Mouse (Mus musculus) gastrocnemius, adult 2 months (tissue): ENCODE results near the gene 9130213A22Rik. TPM values are rescaled to one million over a fixed set of nuclear protein-coding genes. Genes with fewer than 3 reads are reported as not detected.

Experiments
- DNase-seq: peaks from one replicate; pipeline ENCODE4 v3.0.0; 2022
- H3K27ac ChIP-seq: fragments of 200-600 bp; 2 replicates; pipeline ENCODE4 v1.8.1; 2022; ENCODE audit warnings: mild to moderate bottlenecking
- H3K4me3 ChIP-seq: fragments of 200-600 bp; 2 replicates; pipeline ENCODE4 v1.8.1; 2022; ENCODE audit warnings: mild to moderate bottlenecking, moderate library complexity
- CTCF ChIP-seq: fragments of 200-600 bp; IDR thresholded peaks from 2 replicates; pipeline ENCODE4 v1.8.1; 2022; ENCODE audit warnings: antibody characterized with exemption, mild to moderate bottlenecking, moderate library complexity
- intact Hi-C: fragments of 180-260 bp; cut with DNase I; formaldehyde crosslinking; loops from one replicate; pipeline ENCODE4 v1.15.1; 2025
- total RNA-seq, 2 experiments: library from RNA; stranded (reverse); gene quantifications; 2 replicates each; pipeline ENCODE4 v1.2.3; 2021

Gene 9130213A22Rik
- total RNA-seq, 2 experiments from 2014 or later: 0.20 TPM; not detected in 1

GRCm38 (mm10) chr11:69121741-69122335, 551 bp downstream of the 9130213A22Rik start:
- no peak for TF ChIP-seq CTCF

DNA sequence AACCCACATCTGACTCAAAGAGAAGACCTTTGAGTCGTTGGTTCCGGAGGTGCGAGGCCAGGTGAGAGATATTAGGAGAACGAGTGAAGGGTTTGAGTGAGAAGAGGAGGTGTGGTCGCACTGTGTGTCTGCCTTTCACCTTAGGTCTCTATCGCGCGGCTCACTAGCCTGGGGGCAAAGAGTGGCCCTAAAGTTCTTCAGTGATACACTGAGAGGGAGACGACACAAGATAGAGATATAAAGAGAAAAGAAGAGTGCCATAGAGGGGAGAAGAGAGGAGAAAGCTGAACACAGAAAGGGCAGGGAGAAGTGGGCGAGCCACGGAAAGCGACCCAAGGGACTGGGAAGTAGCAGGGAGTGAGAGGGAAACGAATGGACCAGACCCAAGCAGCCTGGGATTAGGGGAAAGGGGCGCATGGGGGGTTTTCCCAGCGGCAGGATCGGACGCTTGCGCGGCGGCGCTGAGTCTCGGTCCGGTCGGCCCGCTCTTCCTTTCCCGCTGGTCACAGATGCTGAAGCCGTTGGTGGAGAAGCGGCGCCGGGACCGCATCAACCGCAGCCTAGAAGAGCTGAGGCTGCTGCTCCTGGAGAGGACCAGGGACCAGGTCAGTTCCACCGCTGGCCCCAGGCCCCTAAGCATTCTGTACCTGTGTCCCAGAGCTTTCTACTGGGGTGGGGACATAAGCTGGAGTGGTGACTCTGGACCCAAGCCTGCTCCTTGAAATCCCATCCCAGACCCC, 1.2 kb downstream of the 9130213A22Rik start:
- intact Hi-C loops: loop anchor here (5.0 kb wide), 1 partner anchor 296 kb away; no protein-coding TSS in a partner anchor
- DNase-seq: peak; percentile 55
- peak overlapping the region; percentile 74 for H3K4me3 ChIP-seq
- peak overlapping the region; percentile 87 for H3K27ac ChIP-seq
- TF ChIP-seq CTCF: no peak

More at GRCm38 (mm10) chr11:69121741-69122335, 551 bp downstream of the 9130213A22Rik start:
- intact Hi-C loops: loop anchor here (2.0 to 5.0 kb wide), 2 partner anchors 25 to 295 kb away; no protein-coding TSS in a partner anchor
- H3K27ac ChIP-seq: peak overlapping the region; percentile 87
- H3K4me3 ChIP-seq: peak overlapping the region; percentile 74
- DNase-seq: no peak

- intact Hi-C loops: loop anchor here (5.0 kb wide), 1 partner anchor 297 kb away; no protein-coding TSS in a partner anchor
These were observed 2.0 kb downstream of the 9130213A22Rik start, which contains the start of gene Hes7 for GRCm38 (mm10) chr11:69120221-69121000. Gene Hes7, plus strand, starts transcription at chr11:69120404.

GRCm38 (mm10) chr11:69119446-69120155, 2.8 kb downstream of the 9130213A22Rik start:
- Histone ChIP-seq H3K27ac (no peak overlapping the region), H3K4me3 (no peak overlapping the region)
- intact Hi-C loops: loop anchor here (5.0 kb wide), 1 partner anchor 298 kb away; no protein-coding TSS in a partner anchor
- TF ChIP-seq CTCF: no peak
- DNase-seq: no peak

More at GRCm38 (mm10) chr11:69120221-69121000, 2.0 kb downstream of the 9130213A22Rik start, which contains the start of gene Hes7:
- Histone ChIP-seq H3K27ac (peak within 1 kb of the TSS; percentile 87), H3K4me3 (peak within 1 kb of the TSS; percentile 74)
- no peak for TF ChIP-seq CTCF
- DNase-seq: peak; percentile 41

DNA sequence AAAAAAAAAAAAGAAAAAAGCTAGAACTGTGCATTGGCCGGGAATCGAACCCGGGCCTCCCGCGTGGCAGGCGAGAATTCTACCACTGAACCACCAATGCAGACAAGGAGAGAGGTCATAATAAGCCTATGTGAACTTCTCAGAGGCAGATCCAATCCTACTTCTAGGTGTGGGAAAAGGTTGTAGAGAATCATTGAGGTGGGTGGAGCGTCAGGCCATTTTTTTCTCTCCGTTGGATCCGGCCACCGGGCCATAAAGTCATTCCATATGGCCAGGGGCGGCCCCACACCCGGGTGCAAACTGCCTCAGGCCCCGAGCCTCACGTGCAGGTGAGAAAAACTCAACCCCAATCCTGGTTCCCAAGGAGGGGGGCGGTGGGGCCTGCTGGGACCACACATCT, 3.6 kb downstream of the 9130213A22Rik start:
- intact Hi-C loops: no loop called here
- DNase-seq: peak; percentile 72
- H3K27ac ChIP-seq: peak overlapping the region; percentile 88
- no peak for TF ChIP-seq CTCF
- H3K4me3 ChIP-seq: peak overlapping the region; percentile 82

- no peak for TF ChIP-seq CTCF
- intact Hi-C loops: no loop called here
- peak; percentile 82 for DNase-seq
- peak overlapping the region; percentile 88 for H3K27ac ChIP-seq
- H3K4me3 ChIP-seq: peak overlapping the region; percentile 82
These were observed 4.4 kb downstream of the 9130213A22Rik start for GRCm38 (mm10) chr11:69117737-69118695.

GRCm38 (mm10) chr11:69116843-69117242, 5.5 kb downstream of the 9130213A22Rik start:
- Histone ChIP-seq H3K4me3 (no peak overlapping the region), H3K27ac (peak overlapping the region; percentile 88; the same call in 1 of the 2 replicates)
- TF ChIP-seq CTCF: no peak
- intact Hi-C loops: no loop called here
- DNase-seq: no peak

- no peak for TF ChIP-seq CTCF
- Histone ChIP-seq H3K27ac (no peak overlapping the region), H3K4me3 (no peak overlapping the region)
- DNase-seq: no peak
- intact Hi-C loops: no loop called here
These were observed 7.8 kb downstream of the 9130213A22Rik start for GRCm38 (mm10) chr11:69114621-69115020.

GRCm38 (mm10) chr11:69114018-69114417, 8.4 kb downstream of the 9130213A22Rik start:
- intact Hi-C loops: no loop called here
- DNase-seq: no peak

GRCm38 (mm10) chr11:69111865-69112264, 10.5 kb downstream of the 9130213A22Rik start:
- DNase-seq: peak; percentile 14
- TF ChIP-seq CTCF: no peak
- intact Hi-C loops: no loop called here
- Histone ChIP-seq H3K4me3 (no peak overlapping the region), H3K27ac (no peak overlapping the region)

More at GRCm38 (mm10) chr11:69114018-69114417, 8.4 kb downstream of the 9130213A22Rik start:
- no peak for TF ChIP-seq CTCF
- H3K4me3 ChIP-seq: no peak overlapping the region
- H3K27ac ChIP-seq: no peak overlapping the region
